ENCODE assay signal across 13 mouse cellular contexts in the genomic region with DNA sequence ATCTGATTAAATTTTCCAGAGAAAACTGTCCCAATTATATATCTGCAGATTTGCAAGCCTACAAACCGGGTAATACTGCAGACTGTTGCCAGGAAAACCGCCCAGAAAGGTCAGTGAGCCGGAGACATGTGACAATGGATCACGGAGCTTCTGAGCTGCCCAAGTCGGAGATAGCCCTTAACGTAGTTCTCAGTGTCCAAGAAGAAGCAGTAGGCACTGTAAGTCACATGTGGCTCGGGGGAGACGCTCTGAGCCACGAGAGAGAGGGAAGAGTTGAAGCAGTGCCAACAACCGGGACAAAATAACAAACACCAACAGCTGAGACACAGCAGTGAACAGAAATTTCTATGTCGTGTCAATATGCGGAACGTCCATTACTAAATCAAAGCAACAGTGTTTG.
DNase-seq lines count a peak whose midpoint lies in the region; ATAC-seq lines count a peak whose summit lies in the region.
"Had no signal": no experiment of that assay in that cellular context is flagged by ENCODE, and none has a peak within 500 bp of the region (broad histone marks: within the 10 kb centered on the region; RNA-seq: fewer than 3 reads in every experiment).

No protein-coding gene starts in this region.

- peaks cover 25% of the 10 kb centered on the region for H3K36me3 ChIP-seq in kidney, embryonic 15.5 days
- 0 out of 2 replicates have a peak, but pooled peaks cover 7% of the 10 kb centered on the region for H3K36me3 ChIP-seq in lung, embryonic 15.5 days
- H3K36me3 ChIP-seq in liver, embryonic 12.5 days: peaks cover 16% of the 10 kb centered on the region; the same call in 1 of the 2 replicates

- no peaks in the 10 kb centered on the region for H3K27me3 ChIP-seq in kidney, embryonic 15.5 days
- no peaks in the 10 kb centered on the region for H3K27me3 ChIP-seq in lung, embryonic 15.5 days
- H3K27me3 ChIP-seq in liver, embryonic 12.5 days (replicated peaks): no peaks in the 10 kb centered on the region
- H3K27me3 ChIP-seq: embryonic facial prominence, embryonic 15.5 days; hindbrain, embryonic 12.5 days; neural tube, embryonic 13.5 days had no signal

- DNase-seq in cerebellum, adult 11 months: peak; percentile 11
- DNase-seq in kidney, postnatal 36 days: peak; percentile 2 to 4
- DNase-seq in cerebellum, postnatal 14 days: peak; percentile 37 to 49
- DNase-seq in thymus, postnatal 4 days: no peak
- DNase-seq: thymus, adult 18-20 months had no signal

- H3K4me1 ChIP-seq in kidney, embryonic 15.5 days: 0 out of 2 replicates have a peak, but pooled peaks cover 3% of the 10 kb centered on the region
- no peaks in the 10 kb centered on the region for H3K4me1 ChIP-seq in lung, embryonic 15.5 days
- no peaks in the 10 kb centered on the region for H3K4me1 ChIP-seq in liver, embryonic 12.5 days
- H3K4me1 ChIP-seq: embryonic facial prominence, embryonic 15.5 days; hindbrain, embryonic 12.5 days; neural tube, embryonic 13.5 days had no signal

- no peaks in the 10 kb centered on the region for H3K9me3 ChIP-seq in kidney, embryonic 15.5 days (replicated peaks)
- no peaks in the 10 kb centered on the region for H3K9me3 ChIP-seq in lung, embryonic 15.5 days
- no peaks in the 10 kb centered on the region for H3K9me3 ChIP-seq in liver, embryonic 12.5 days (replicated peaks)
- H3K9me3 ChIP-seq: embryonic facial prominence, embryonic 15.5 days; hindbrain, embryonic 12.5 days; neural tube, embryonic 13.5 days had no signal

- no peak overlapping the region for H3K27ac ChIP-seq in kidney, embryonic 15.5 days
- H3K27ac ChIP-seq in lung, embryonic 15.5 days: no peak overlapping the region
- H3K27ac ChIP-seq in liver, embryonic 12.5 days: no peak overlapping the region
- H3K27ac ChIP-seq: embryonic facial prominence, embryonic 15.5 days; hindbrain, embryonic 12.5 days; neural tube, embryonic 13.5 days had no signal

- H3K4me2 ChIP-seq in kidney, embryonic 15.5 days: no peak overlapping the region
- no peak overlapping the region for H3K4me2 ChIP-seq in lung, embryonic 15.5 days
- H3K4me2 ChIP-seq in liver, embryonic 12.5 days: no peak overlapping the region
- H3K4me2 ChIP-seq: embryonic facial prominence, embryonic 15.5 days; hindbrain, embryonic 12.5 days; liver, embryonic 11.5 days; neural tube, embryonic 13.5 days had no signal

- no peak for ATAC-seq in cerebellum, adult (ENCODE audit: insufficient number of reproducible peaks, low FRiP score, low TSS enrichment)
- no peak for ATAC-seq in kidney, embryonic 15.5 days (replicated peaks; ENCODE audit: low FRiP score)
- peak; percentile 55; the same call in 1 of the 2 replicates for ATAC-seq in lung, embryonic 15.5 days (ENCODE audit: borderline replicate concordance, extremely low read depth, low FRiP score, low TSS enrichment)
- ATAC-seq in liver, embryonic 12.5 days: no peak

- WGBS in kidney, embryonic 15.5 days: 76% methylated on average over 13 of the region's 13 CpGs
- WGBS in lung, embryonic 15.5 days: 53% methylated on average over 13 of the region's 13 CpGs
- WGBS in liver, embryonic 12.5 days (ENCODE audit: insufficient replicate concordance): 85% methylated on average over 13 of the region's 13 CpGs

- H3K4me3 ChIP-seq in kidney, embryonic 15.5 days (replicated peaks): no peak overlapping the region
- no peak overlapping the region for H3K4me3 ChIP-seq in lung, embryonic 15.5 days
- H3K4me3 ChIP-seq in liver, embryonic 12.5 days: no peak overlapping the region
- H3K4me3 ChIP-seq: embryonic facial prominence, embryonic 15.5 days; hindbrain, embryonic 12.5 days; neural tube, embryonic 13.5 days had no signal

- no peak overlapping the region for H3K9ac ChIP-seq in kidney, embryonic 15.5 days
- H3K9ac ChIP-seq in lung, embryonic 15.5 days: no peak overlapping the region
- H3K9ac ChIP-seq in liver, embryonic 12.5 days: no peak overlapping the region
- H3K9ac ChIP-seq: embryonic facial prominence, embryonic 15.5 days; hindbrain, embryonic 12.5 days; neural tube, embryonic 13.5 days had no signal
